Mouse (Mus musculus): Measurements from ENCODE around the gene Gm3286. TPM values are rescaled to one million over a fixed set of nuclear protein-coding genes. Genes with fewer than 3 reads are reported as not detected.
"Not testable (repeated sequence)": the region's sequence is repeated elsewhere in the genome, so short reads cannot be mapped to it uniquely, and the experiment has no call there.

The Gm3286 gene
- polyA plus RNA-seq (2015; fragmentation: Nextera tagmentation; extraction: Ambion mirVana) = not detected in 2 replicates

DNA sequence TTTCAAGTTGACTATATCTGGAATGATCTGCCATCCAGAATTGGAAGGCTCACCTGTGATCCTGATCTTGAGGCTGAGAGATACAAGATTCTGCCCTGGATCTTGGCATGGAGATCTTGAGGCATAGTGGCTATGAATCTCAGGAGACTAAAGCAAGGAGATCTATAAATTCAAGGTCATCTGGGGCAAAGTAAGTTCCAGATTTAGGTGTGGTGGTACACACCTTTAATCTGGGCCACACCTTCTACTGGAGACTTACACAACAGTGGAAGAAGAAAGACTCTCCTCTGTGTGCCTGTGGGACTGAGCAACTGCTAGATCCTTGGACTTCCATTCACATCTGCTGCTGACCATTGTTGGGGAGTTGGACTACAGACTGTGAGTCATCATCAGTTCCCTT lies at the start of gene Gm3286:
Gm3286 (plus strand) TSS at position 301 of the 400 bp plus-strand sequence.
- not testable (repeated sequence) for H3K4me3 ChIP-seq (ENCODE audit: low read depth, low read length); H3K9ac ChIP-seq (replicated peaks); H3K4me2 ChIP-seq (ENCODE audit: low read depth, low read length); DNase-seq; H3K36me3 ChIP-seq (replicated peaks; ENCODE audit: insufficient read depth, low read length); ATAC-seq; H3K27ac ChIP-seq (ENCODE audit: low read depth); H3K4me1 ChIP-seq (ENCODE audit: insufficient read depth); H3K9me3 ChIP-seq (ENCODE audit: low read length); H3K27me3 ChIP-seq (ENCODE audit: insufficient read depth, low read length)

Other genes starting within 250 kb of the Gm3286 start
- gene Gm10424, start 238.0 kb upstream of the Gm3286 start, polyA plus RNA-seq (2015; fragmentation: Nextera tagmentation; extraction: Ambion mirVana) = not detected in 2 replicates
- not detected in 2 replicates for gene Gm3259, start 204.8 kb upstream of the Gm3286 start, polyA plus RNA-seq (2015; fragmentation: Nextera tagmentation; extraction: Ambion mirVana)
- not detected in 2 replicates for gene D5Ertd577e, start 54.0 kb upstream of the Gm3286 start, polyA plus RNA-seq (2015; fragmentation: Nextera tagmentation; extraction: Ambion mirVana)
- gene Gm7971, start 84.1 kb downstream of the Gm3286 start, polyA plus RNA-seq (2015; fragmentation: Nextera tagmentation; extraction: Ambion mirVana) = not detected in 2 replicates
- not detected in 2 replicates for gene Gm7978, start 225.4 kb downstream of the Gm3286 start, polyA plus RNA-seq (2015; fragmentation: Nextera tagmentation; extraction: Ambion mirVana)
- gene Gm7982, start 231.3 kb downstream of the Gm3286 start, polyA plus RNA-seq (2015; fragmentation: Nextera tagmentation; extraction: Ambion mirVana) = not detected in 2 replicates